Mouse (Mus musculus): ENCODE data around the gene Psmc3ip. TPM values are rescaled to one million over a fixed set of nuclear protein-coding genes. Genes with fewer than 3 reads are reported as not detected.
A peak's percentile ranks its signal among the peaks of the same experiment; 100 is the strongest.

Psmc3ip gene
- polyA plus RNA-seq, 1 experiment from 2014 or later = 9.8 TPM

DNA sequence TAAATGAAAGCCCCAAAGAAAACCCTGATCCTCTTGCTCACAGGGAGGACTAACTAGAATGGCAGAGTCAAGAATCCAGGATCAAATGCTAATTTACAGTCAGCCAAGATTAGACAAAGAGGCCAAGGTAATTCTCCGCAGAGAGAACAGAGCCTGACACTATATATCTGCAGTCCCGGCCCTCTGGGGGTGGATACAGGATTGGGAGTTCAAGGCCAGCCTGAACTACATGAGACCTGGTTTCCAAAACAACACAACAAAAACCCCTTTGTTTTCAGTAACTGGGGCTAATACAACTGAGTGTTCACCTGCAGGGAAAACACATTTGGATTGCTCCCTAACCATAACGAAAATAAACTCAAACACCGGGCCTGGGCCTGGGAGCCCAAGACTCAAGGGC lies 30.8 kb downstream of the Psmc3ip start:
- Histone ChIP-seq H3K4me3 (ENCODE audit: low read depth, low read length) (no peak overlapping the region), H3K4me2 (replicated peaks; ENCODE audit: low read depth, low read length) (no peak overlapping the region), H3K27me3 (replicated peaks; ENCODE audit: insufficient read depth, low read length) (no peaks in the 10 kb centered on the region), H3K27ac (ENCODE audit: low read length) (peak overlapping the region; percentile 97), H3K9me3 (ENCODE audit: low read length) (no peaks in the 10 kb centered on the region), H3K36me3 (ENCODE audit: insufficient read depth, low read length) (no peaks in the 10 kb centered on the region), H3K9ac (replicated peaks; ENCODE audit: low read depth) (no peak overlapping the region), H3K4me1 (ENCODE audit: insufficient read depth, low read depth, low read length) (peaks cover 41% of the 10 kb centered on the region)
- WGBS = 57% methylated on average over 4 of the region's 4 CpGs
- no peak for DNase-seq (ENCODE audit: low spot score)
- no peak for ATAC-seq
- TF ChIP-seq CTCF (IDR thresholded peaks at IDR 0.05) (no peak), EP300 (IDR thresholded peaks at IDR 0.05) (no peak)

DNA sequence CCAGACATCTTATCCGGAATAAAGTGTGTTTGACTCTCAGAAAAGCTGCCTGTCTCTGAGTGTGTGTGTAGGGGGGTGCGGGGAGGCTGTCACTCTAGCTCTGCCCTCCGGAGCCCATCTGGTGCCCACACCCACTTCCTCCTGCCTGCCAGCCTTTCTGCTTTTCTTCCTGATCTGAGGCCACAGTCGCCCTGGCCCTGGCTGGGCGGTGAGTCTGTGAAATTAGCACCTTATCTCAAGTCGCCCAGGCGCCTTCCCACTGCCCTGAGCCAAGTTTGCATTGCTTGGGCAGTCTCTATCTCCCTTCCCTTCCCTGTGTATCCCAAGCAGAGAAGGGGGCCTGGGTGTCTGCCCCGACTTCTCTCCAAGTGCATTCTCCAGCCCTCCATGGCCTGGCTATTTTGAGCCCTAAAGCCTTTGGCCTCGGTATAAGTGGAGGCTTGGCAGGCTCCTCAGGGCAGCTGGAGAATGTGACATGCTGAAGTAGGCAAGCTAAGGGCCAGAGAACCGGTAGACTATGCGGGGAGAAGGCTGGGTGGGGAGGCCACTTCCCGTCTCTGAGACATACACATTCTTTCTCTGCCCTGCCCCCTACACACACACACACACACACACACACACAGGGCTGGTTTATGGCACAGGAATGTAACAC lies 31.4 kb downstream of the Psmc3ip start:
- Histone ChIP-seq H3K27me3 (replicated peaks; ENCODE audit: insufficient read depth, low read length) (no peaks in the 10 kb centered on the region), H3K9ac (replicated peaks; ENCODE audit: low read depth) (no peak overlapping the region), H3K27ac (ENCODE audit: low read length) (peak overlapping the region; percentile 97), H3K4me3 (ENCODE audit: low read depth, low read length) (no peak overlapping the region), H3K4me2 (replicated peaks; ENCODE audit: low read depth, low read length) (peak overlapping the region; percentile 27), H3K9me3 (ENCODE audit: low read length) (no peaks in the 10 kb centered on the region), H3K4me1 (ENCODE audit: insufficient read depth, low read depth, low read length) (peaks cover 43% of the 10 kb centered on the region), H3K36me3 (ENCODE audit: insufficient read depth, low read length) (no peaks in the 10 kb centered on the region)
- peak; percentile 91 for ATAC-seq
- DNase-seq (ENCODE audit: low spot score) = peak; percentile 97
- peak; percentile 88 for TF ChIP-seq EP300 (IDR thresholded peaks at IDR 0.05)
- TF ChIP-seq CTCF (IDR thresholded peaks at IDR 0.05) = no peak
- WGBS = 6% methylated on average over 12 of the region's 12 CpGs

DNA sequence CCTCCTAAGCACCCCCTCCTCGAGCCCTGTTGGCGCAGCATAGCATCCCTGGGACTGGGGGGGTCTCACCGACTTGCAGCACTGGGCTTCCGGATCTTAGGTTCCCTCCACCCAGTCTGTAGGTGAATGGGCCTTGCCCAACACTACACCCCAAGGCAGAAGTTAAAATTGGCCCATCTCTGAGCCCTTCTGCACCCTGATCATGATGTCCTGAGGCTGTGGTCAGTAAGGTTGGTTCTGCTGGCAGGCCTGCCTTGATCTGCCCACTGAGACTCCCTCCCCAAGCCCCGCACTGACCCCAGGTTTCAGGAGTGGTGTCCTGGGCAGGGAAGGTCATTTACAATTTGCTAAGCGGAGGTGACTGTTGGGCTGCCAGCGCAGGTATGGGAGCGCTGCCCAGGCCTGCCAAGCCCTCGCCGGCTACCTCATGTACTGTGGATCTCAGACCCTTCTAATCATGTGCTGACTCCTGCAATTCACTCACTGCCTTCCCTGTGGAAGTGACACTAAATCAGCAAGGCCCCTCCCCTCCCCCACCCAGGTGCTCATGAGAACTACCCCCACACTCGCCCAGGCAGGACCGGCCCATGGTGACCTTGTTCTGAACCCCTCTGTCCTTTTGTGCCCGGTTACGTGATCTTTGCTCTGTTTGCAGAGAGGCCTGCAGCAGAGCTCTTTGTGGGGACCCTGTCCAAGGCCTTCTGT lies 32.1 kb downstream of the Psmc3ip start:
- TF ChIP-seq EP300 (IDR thresholded peaks at IDR 0.05) (no peak), CTCF (IDR thresholded peaks at IDR 0.05) (no peak)
- H3K4me1 ChIP-seq (ENCODE audit: insufficient read depth, low read depth, low read length) = peaks cover 50% of the 10 kb centered on the region

DNA sequence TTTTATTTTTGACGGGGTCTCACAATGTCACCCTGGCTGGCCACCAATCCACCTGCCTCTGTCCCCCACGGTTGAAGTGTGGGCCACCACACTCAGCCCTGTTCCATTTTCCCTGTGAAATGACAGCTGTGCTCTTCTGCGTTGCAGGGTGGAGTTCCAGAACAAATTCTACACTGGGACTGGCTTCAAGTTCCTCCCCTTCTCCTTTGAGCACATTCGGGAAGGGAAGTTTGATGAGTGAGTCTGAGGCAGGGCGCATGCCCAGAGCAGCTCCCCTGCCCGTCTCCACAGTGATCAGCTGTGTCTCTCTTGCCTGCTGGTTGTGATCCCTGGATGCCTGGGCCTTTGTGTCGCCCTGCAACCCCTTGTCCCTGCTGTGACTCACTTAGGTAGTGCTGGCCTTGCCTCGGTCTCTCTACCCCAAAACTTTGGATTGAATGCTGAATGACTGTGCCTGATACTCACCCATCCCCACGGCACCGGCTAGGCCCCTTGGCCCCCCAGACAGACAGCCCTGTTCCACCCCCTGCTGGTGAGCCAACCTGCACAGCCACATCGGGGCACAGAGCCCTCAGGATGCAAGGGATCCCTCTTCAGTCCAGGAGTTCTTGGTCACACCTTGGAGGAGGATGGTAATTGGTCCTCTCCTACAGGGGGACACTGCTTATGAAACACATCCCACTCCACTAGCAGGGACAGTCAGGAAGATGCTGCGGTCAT lies 32.9 kb downstream of the Psmc3ip start:
- H3K27me3 ChIP-seq (replicated peaks; ENCODE audit: insufficient read depth, low read length) = no peaks in the 10 kb centered on the region
- ATAC-seq (no peak), DNase-seq (ENCODE audit: low spot score) (peak; percentile 58)
- H3K4me2 ChIP-seq (replicated peaks; ENCODE audit: low read depth, low read length) = no peak overlapping the region
- H3K36me3 ChIP-seq (ENCODE audit: insufficient read depth, low read length) = no peaks in the 10 kb centered on the region
- H3K9ac ChIP-seq (replicated peaks; ENCODE audit: low read depth) = no peak overlapping the region
- H3K4me1 ChIP-seq (ENCODE audit: insufficient read depth, low read depth, low read length) = peaks cover 53% of the 10 kb centered on the region
- 56% methylated on average over 12 of the region's 12 CpGs for WGBS
- no peak overlapping the region for H3K4me3 ChIP-seq (ENCODE audit: low read depth, low read length)
- H3K27ac ChIP-seq (ENCODE audit: low read length) = peak overlapping the region; percentile 97
- TF ChIP-seq CTCF (IDR thresholded peaks at IDR 0.05) (peak; percentile 38), EP300 (IDR thresholded peaks at IDR 0.05) (no peak)
- no peaks in the 10 kb centered on the region for H3K9me3 ChIP-seq (ENCODE audit: low read length)

More for the DNA sequence above, 32.1 kb downstream of the Psmc3ip start:
- ATAC-seq = no peak; the same call in 1 of the 2 replicates
- peak overlapping the region; percentile 27 for H3K4me2 ChIP-seq (replicated peaks; ENCODE audit: low read depth, low read length)
- no peak for DNase-seq (ENCODE audit: low spot score)
- WGBS = 52% methylated on average over 14 of the region's 14 CpGs
- H3K9ac ChIP-seq (replicated peaks; ENCODE audit: low read depth) = no peak overlapping the region
- no peaks in the 10 kb centered on the region for H3K27me3 ChIP-seq (replicated peaks; ENCODE audit: insufficient read depth, low read length)
- H3K4me3 ChIP-seq (ENCODE audit: low read depth, low read length) = no peak overlapping the region
- H3K27ac ChIP-seq (ENCODE audit: low read length) = peak overlapping the region; percentile 97
- no peaks in the 10 kb centered on the region for H3K36me3 ChIP-seq (ENCODE audit: insufficient read depth, low read length)
- H3K9me3 ChIP-seq (ENCODE audit: low read length) = no peaks in the 10 kb centered on the region

DNA sequence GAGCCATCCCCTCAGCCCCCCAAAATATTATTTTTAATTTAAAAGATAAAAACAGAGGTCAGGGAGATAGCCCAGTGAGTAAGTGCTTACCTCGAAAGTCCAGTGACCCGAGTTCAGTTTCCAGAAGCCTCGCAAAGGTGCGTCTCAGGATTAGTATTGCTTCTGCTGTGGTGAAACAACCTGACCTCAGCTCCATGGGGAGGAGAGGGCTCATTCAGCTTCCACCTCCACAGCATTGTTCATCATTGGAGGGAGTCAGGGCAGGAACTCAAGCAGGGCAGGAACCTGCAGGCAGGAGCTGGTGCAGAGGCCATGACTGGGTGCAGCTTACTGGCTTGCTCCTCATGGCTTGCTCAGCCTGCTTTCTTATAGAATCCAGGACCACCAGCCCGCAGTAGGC lies 34.2 kb downstream of the Psmc3ip start:
- H3K4me1 ChIP-seq (ENCODE audit: insufficient read depth, low read depth, low read length) = peaks cover 56% of the 10 kb centered on the region
- no peak overlapping the region for H3K4me3 ChIP-seq (ENCODE audit: low read depth, low read length)
- peak overlapping the region; percentile 97; the same call in 1 of the 2 replicates for H3K27ac ChIP-seq (ENCODE audit: low read length)
- no peak overlapping the region for H3K9ac ChIP-seq (replicated peaks; ENCODE audit: low read depth)
- H3K9me3 ChIP-seq (ENCODE audit: low read length) = no peaks in the 10 kb centered on the region
- DNase-seq (ENCODE audit: low spot score) (no peak), ATAC-seq (no peak)
- H3K27me3 ChIP-seq (replicated peaks; ENCODE audit: insufficient read depth, low read length) = no peaks in the 10 kb centered on the region
- H3K4me2 ChIP-seq (replicated peaks; ENCODE audit: low read depth, low read length) = no peak overlapping the region
- TF ChIP-seq EP300 (IDR thresholded peaks at IDR 0.05) (no peak), CTCF (IDR thresholded peaks at IDR 0.05) (no peak)
- WGBS = 88% methylated on average over 5 of the region's 5 CpGs
- H3K36me3 ChIP-seq (ENCODE audit: insufficient read depth, low read length) = no peaks in the 10 kb centered on the region

DNA sequence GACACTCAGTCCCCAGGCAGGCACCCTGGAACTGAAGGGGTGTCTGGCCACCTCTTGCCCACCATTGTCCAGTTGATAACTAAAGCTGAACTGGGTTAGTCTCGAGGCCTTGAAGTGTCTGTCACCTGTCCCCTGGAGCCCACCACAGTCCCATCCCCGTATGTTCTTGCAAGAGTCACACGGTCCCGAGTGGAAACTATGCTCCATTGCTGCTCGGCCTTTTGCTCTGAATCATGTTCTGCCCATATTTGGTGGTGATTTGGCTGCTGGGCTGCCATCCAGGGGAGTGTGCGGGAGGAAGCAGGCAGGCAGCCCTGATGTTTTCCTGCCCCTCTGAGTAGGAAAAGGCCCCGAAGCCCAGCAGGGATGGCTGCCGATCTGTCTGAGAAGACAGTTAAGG lies 35.1 kb downstream of the Psmc3ip start:
- Histone ChIP-seq H3K9me3 (ENCODE audit: low read length) (no peaks in the 10 kb centered on the region), H3K27me3 (replicated peaks; ENCODE audit: insufficient read depth, low read length) (no peaks in the 10 kb centered on the region), H3K9ac (replicated peaks; ENCODE audit: low read depth) (no peak overlapping the region), H3K27ac (ENCODE audit: low read length) (peak overlapping the region; percentile 90), H3K36me3 (ENCODE audit: insufficient read depth, low read length) (peaks cover 5% of the 10 kb centered on the region; the same call in 1 of the 2 replicates), H3K4me2 (replicated peaks; ENCODE audit: low read depth, low read length) (no peak overlapping the region), H3K4me3 (ENCODE audit: low read depth, low read length) (no peak overlapping the region), H3K4me1 (ENCODE audit: insufficient read depth, low read depth, low read length) (peaks cover 60% of the 10 kb centered on the region)
- DNase-seq (ENCODE audit: low spot score) (peak; percentile 85), ATAC-seq (0 out of 2 replicates have a peak, but pooled peaks have one; percentile 3)
- TF ChIP-seq EP300 (IDR thresholded peaks at IDR 0.05) (peak; percentile 49; the same call in 1 of the 2 replicates), CTCF (IDR thresholded peaks at IDR 0.05) (no peak)
- WGBS = 15% methylated on average over 8 of the region's 8 CpGs

Measured in lung, postnatal 0 days (tissue).